Mouse (Mus musculus) ES-E14 (cell line): Measurements from ENCODE around the gene Bicral.

Experiments
- CHD2 ChIP-seq: IDR thresholded peaks from 2 replicates; pipeline ENCODE4 v1.6.1; 2014; ENCODE audit warnings: mild to moderate bottlenecking, low read depth, low read length, inconsistent platforms
- HCFC1 ChIP-seq: IDR thresholded peaks from 2 replicates; pipeline ENCODE4 v1.6.1; 2012; ENCODE audit warnings: low read length, inconsistent platforms, borderline replicate concordance; ENCODE audit not compliant: insufficient read depth
- MAFK ChIP-seq: IDR thresholded peaks from 2 replicates; pipeline ENCODE4 v1.6.1; 2014; ENCODE audit warnings: mild to moderate bottlenecking, low read depth, low read length, inconsistent platforms; ENCODE audit not compliant: insufficient read depth

- TF ChIP-seq MAFK (no peak), HCFC1 (no peak), CHD2 (no peak)
Observed at GRCm38 (mm10) chr17:46770546-46770945, 87.7 kb downstream of the Bicral start.
